Mouse (Mus musculus): Measurements from ENCODE around the gene Zfp451.

DNA sequence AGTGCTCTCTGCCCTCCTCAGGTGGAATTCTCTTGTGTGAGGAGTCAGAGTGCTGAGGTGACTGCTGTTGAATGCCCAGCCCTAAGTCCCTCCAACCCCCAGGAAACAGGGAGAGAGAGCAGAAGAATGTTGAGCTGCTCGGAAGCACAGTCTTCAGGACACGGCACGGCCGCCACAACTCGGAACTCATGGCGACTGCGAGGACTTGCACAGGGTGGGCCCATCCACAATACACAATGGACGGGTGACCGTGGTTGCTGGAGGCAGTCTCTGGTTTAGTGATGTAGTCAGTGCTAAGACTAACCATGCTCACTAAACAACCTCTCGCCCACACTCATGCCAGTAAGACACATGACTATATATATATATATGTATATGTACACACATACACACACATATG lies 42.8 kb downstream of the Zfp451 start:
- TF ChIP-seq CTCF (IDR thresholded peaks at IDR 0.05; ENCODE audit: insufficient read depth, low read depth, low read length): no peak
- TF ChIP-seq POLR2A (IDR thresholded peaks at IDR 0.05; ENCODE audit: insufficient read depth, low read depth, low read length): no peak

All from olfactory bulb, adult 2 months (tissue).